Mouse (Mus musculus): ENCODE measurements around the gene Lmx1a. TPM values are rescaled to one million over a fixed set of nuclear protein-coding genes. Genes with fewer than 3 reads are reported as not detected.

Gene Lmx1a
- 2.6 and 2.7 TPM in 2 replicates for polyA plus RNA-seq (2014; fragmentation: Nextera tagmentation; extraction: Ambion mirVana)

- Histone ChIP-seq H3K36me3 (ENCODE audit: control insufficient read depth, insufficient read depth, low read length) (no peaks in the 10 kb centered on the region), H3K9ac (ENCODE audit: low read depth, low read length) (no peak within 1 kb of the TSS), H3K4me3 (ENCODE audit: low read depth, low read length) (peak within 1 kb of the TSS; percentile 32), H3K9me3 (ENCODE audit: control insufficient read depth, low read length) (no peaks in the 10 kb centered on the region), H3K4me2 (peak within 1 kb of the TSS; percentile 55), H3K27me3 (replicated peaks; ENCODE audit: control insufficient read depth, insufficient read depth, low read length) (peaks cover 80% of the 10 kb centered on the region), H3K27ac (ENCODE audit: low read depth, low read length) (no peak within 1 kb of the TSS), H3K4me1 (replicated peaks; ENCODE audit: control insufficient read depth, insufficient read depth, low read length) (no peaks in the 10 kb centered on the region)
- WGBS: 8% methylated on average over 3 of the region's 3 CpGs
- DNase-seq (ENCODE audit: low spot score): no peak
- ATAC-seq (replicated peaks; ENCODE audit: low FRiP score): no peak
These were observed at the start of gene Lmx1a for GRCm38 (mm10) chr1:167689232-167689261. Gene Lmx1a (plus strand): TSS chr1:167689237.

- Histone ChIP-seq H3K9ac (ENCODE audit: low read depth, low read length) (no peak overlapping the region), H3K27me3 (replicated peaks; ENCODE audit: control insufficient read depth, insufficient read depth, low read length) (peaks cover 12% of the 10 kb centered on the region), H3K4me3 (ENCODE audit: low read depth, low read length) (no peak overlapping the region), H3K27ac (ENCODE audit: low read depth, low read length) (no peak overlapping the region), H3K4me2 (no peak overlapping the region), H3K9me3 (ENCODE audit: control insufficient read depth, low read length) (no peaks in the 10 kb centered on the region), H3K4me1 (replicated peaks; ENCODE audit: control insufficient read depth, insufficient read depth, low read length) (no peaks in the 10 kb centered on the region), H3K36me3 (ENCODE audit: control insufficient read depth, insufficient read depth, low read length) (no peaks in the 10 kb centered on the region)
- 17% methylated on average over 16 of the region's 16 CpGs for WGBS
- ATAC-seq (replicated peaks; ENCODE audit: low FRiP score) (peak; percentile 57; the same call in 1 of the 2 replicates), DNase-seq (ENCODE audit: low spot score) (peak; percentile 66)
These were observed 44.0 kb upstream of the Lmx1a start for GRCm38 (mm10) chr1:167644866-167645537.

GRCm38 (mm10) chr1:167648670-167649069 is 40.4 kb upstream of the Lmx1a start:
- 82% methylated on average over 3 of the region's 3 CpGs for WGBS
- no peaks in the 10 kb centered on the region for H3K9me3 ChIP-seq (ENCODE audit: control insufficient read depth, low read length)
- H3K36me3 ChIP-seq (ENCODE audit: control insufficient read depth, insufficient read depth, low read length): no peaks in the 10 kb centered on the region
- ATAC-seq (replicated peaks; ENCODE audit: low FRiP score) (no peak), DNase-seq (ENCODE audit: low spot score) (no peak)
- H3K27me3 ChIP-seq (replicated peaks; ENCODE audit: control insufficient read depth, insufficient read depth, low read length): 0 out of 2 replicates have a peak, but pooled peaks cover 5% of the 10 kb centered on the region
- H3K27ac ChIP-seq (ENCODE audit: low read depth, low read length): no peak overlapping the region
- H3K9ac ChIP-seq (ENCODE audit: low read depth, low read length): no peak overlapping the region
- no peaks in the 10 kb centered on the region for H3K4me1 ChIP-seq (replicated peaks; ENCODE audit: control insufficient read depth, insufficient read depth, low read length)
- H3K4me3 ChIP-seq (ENCODE audit: low read depth, low read length): no peak overlapping the region
- no peak overlapping the region for H3K4me2 ChIP-seq

GRCm38 (mm10) chr1:167649122-167649633 is 39.9 kb upstream of the Lmx1a start:
- Histone ChIP-seq H3K9me3 (ENCODE audit: control insufficient read depth, low read length) (no peaks in the 10 kb centered on the region), H3K9ac (ENCODE audit: low read depth, low read length) (no peak overlapping the region), H3K4me1 (replicated peaks; ENCODE audit: control insufficient read depth, insufficient read depth, low read length) (no peaks in the 10 kb centered on the region), H3K27me3 (replicated peaks; ENCODE audit: control insufficient read depth, insufficient read depth, low read length) (0 out of 2 replicates have a peak, but pooled peaks cover 1% of the 10 kb centered on the region), H3K4me3 (ENCODE audit: low read depth, low read length) (no peak overlapping the region), H3K27ac (ENCODE audit: low read depth, low read length) (no peak overlapping the region), H3K36me3 (ENCODE audit: control insufficient read depth, insufficient read depth, low read length) (no peaks in the 10 kb centered on the region), H3K4me2 (no peak overlapping the region)
- 64% methylated on average over 11 of the region's 11 CpGs for WGBS
- DNase-seq (ENCODE audit: low spot score) (no peak), ATAC-seq (replicated peaks; ENCODE audit: low FRiP score) (no peak)

- 76% methylated on average over 2 of the region's 2 CpGs for WGBS
- no peak overlapping the region for H3K27ac ChIP-seq (ENCODE audit: low read depth, low read length)
- DNase-seq (ENCODE audit: low spot score) (no peak), ATAC-seq (replicated peaks; ENCODE audit: low FRiP score) (no peak)
- no peaks in the 10 kb centered on the region for H3K4me1 ChIP-seq (replicated peaks; ENCODE audit: control insufficient read depth, insufficient read depth, low read length)
- H3K4me3 ChIP-seq (ENCODE audit: low read depth, low read length): no peak overlapping the region
- H3K4me2 ChIP-seq: no peak overlapping the region
- H3K9me3 ChIP-seq (ENCODE audit: control insufficient read depth, low read length): no peaks in the 10 kb centered on the region
- H3K36me3 ChIP-seq (ENCODE audit: control insufficient read depth, insufficient read depth, low read length): no peaks in the 10 kb centered on the region
- no peak overlapping the region for H3K9ac ChIP-seq (ENCODE audit: low read depth, low read length)
- H3K27me3 ChIP-seq (replicated peaks; ENCODE audit: control insufficient read depth, insufficient read depth, low read length): 0 out of 2 replicates have a peak, but pooled peaks cover 2% of the 10 kb centered on the region
These were observed 36.7 kb upstream of the Lmx1a start for GRCm38 (mm10) chr1:167652336-167652735.

GRCm38 (mm10) chr1:167659065-167659464 is 30.0 kb upstream of the Lmx1a start:
- WGBS: 79% methylated on average over 3 of the region's 3 CpGs
- no peaks in the 10 kb centered on the region for H3K4me1 ChIP-seq (replicated peaks; ENCODE audit: control insufficient read depth, insufficient read depth, low read length)
- no peak for ATAC-seq (replicated peaks; ENCODE audit: low FRiP score)
- H3K27me3 ChIP-seq (replicated peaks; ENCODE audit: control insufficient read depth, insufficient read depth, low read length): peaks cover 41% of the 10 kb centered on the region
- no peak overlapping the region for H3K4me2 ChIP-seq
- H3K9ac ChIP-seq (ENCODE audit: low read depth, low read length): no peak overlapping the region
- H3K4me3 ChIP-seq (ENCODE audit: low read depth, low read length): no peak overlapping the region
- no peak overlapping the region for H3K27ac ChIP-seq (ENCODE audit: low read depth, low read length)
- DNase-seq (ENCODE audit: low spot score): no peak
- no peaks in the 10 kb centered on the region for H3K9me3 ChIP-seq (ENCODE audit: control insufficient read depth, low read length)
- H3K36me3 ChIP-seq (ENCODE audit: control insufficient read depth, insufficient read depth, low read length): no peaks in the 10 kb centered on the region

- H3K4me3 ChIP-seq (ENCODE audit: low read depth, low read length): no peak overlapping the region
- ATAC-seq (replicated peaks; ENCODE audit: low FRiP score) (no peak), DNase-seq (ENCODE audit: low spot score) (no peak)
- H3K4me1 ChIP-seq (replicated peaks; ENCODE audit: control insufficient read depth, insufficient read depth, low read length): no peaks in the 10 kb centered on the region
- WGBS: 4% methylated on average over 21 of the region's 21 CpGs
- H3K27me3 ChIP-seq (replicated peaks; ENCODE audit: control insufficient read depth, insufficient read depth, low read length): peaks cover 43% of the 10 kb centered on the region
- H3K27ac ChIP-seq (ENCODE audit: low read depth, low read length): no peak overlapping the region
- peak overlapping the region; percentile 5; the same call in 1 of the 2 replicates for H3K4me2 ChIP-seq
- H3K9ac ChIP-seq (ENCODE audit: low read depth, low read length): no peak overlapping the region
- no peaks in the 10 kb centered on the region for H3K9me3 ChIP-seq (ENCODE audit: control insufficient read depth, low read length)
- no peaks in the 10 kb centered on the region for H3K36me3 ChIP-seq (ENCODE audit: control insufficient read depth, insufficient read depth, low read length)
These were observed 28.4 kb upstream of the Lmx1a start for GRCm38 (mm10) chr1:167660521-167661101.

GRCm38 (mm10) chr1:167661123-167661522 is 27.9 kb upstream of the Lmx1a start:
- no peak for DNase-seq (ENCODE audit: low spot score)
- ATAC-seq (replicated peaks; ENCODE audit: low FRiP score): no peak
- Histone ChIP-seq H3K9me3 (ENCODE audit: control insufficient read depth, low read length) (no peaks in the 10 kb centered on the region), H3K4me2 (peak overlapping the region; percentile 40), H3K9ac (ENCODE audit: low read depth, low read length) (no peak overlapping the region), H3K36me3 (ENCODE audit: control insufficient read depth, insufficient read depth, low read length) (no peaks in the 10 kb centered on the region), H3K27ac (ENCODE audit: low read depth, low read length) (no peak overlapping the region), H3K27me3 (replicated peaks; ENCODE audit: control insufficient read depth, insufficient read depth, low read length) (peaks cover 41% of the 10 kb centered on the region), H3K4me3 (ENCODE audit: low read depth, low read length) (no peak overlapping the region), H3K4me1 (replicated peaks; ENCODE audit: control insufficient read depth, insufficient read depth, low read length) (no peaks in the 10 kb centered on the region)
- WGBS: 3% methylated on average over 19 of the region's 19 CpGs

- H3K4me1 ChIP-seq (replicated peaks; ENCODE audit: control insufficient read depth, insufficient read depth, low read length): no peaks in the 10 kb centered on the region
- ATAC-seq (replicated peaks; ENCODE audit: low FRiP score): no peak
- 67% methylated on average over 5 of the region's 5 CpGs for WGBS
- peaks cover 41% of the 10 kb centered on the region for H3K27me3 ChIP-seq (replicated peaks; ENCODE audit: control insufficient read depth, insufficient read depth, low read length)
- H3K36me3 ChIP-seq (ENCODE audit: control insufficient read depth, insufficient read depth, low read length): no peaks in the 10 kb centered on the region
- no peaks in the 10 kb centered on the region for H3K9me3 ChIP-seq (ENCODE audit: control insufficient read depth, low read length)
- H3K27ac ChIP-seq (ENCODE audit: low read depth, low read length): no peak overlapping the region
- DNase-seq (ENCODE audit: low spot score): no peak
- no peak overlapping the region for H3K4me2 ChIP-seq
- no peak overlapping the region for H3K4me3 ChIP-seq (ENCODE audit: low read depth, low read length)
- no peak overlapping the region for H3K9ac ChIP-seq (ENCODE audit: low read depth, low read length)
These were observed 25.9 kb upstream of the Lmx1a start for GRCm38 (mm10) chr1:167663136-167663535.

Data from liver, embryonic 11.5 days (tissue).